ENCODE assay signal across 11 mouse cellular contexts in genomic region chr6:128754265-128754664, GRCm38 (mm10). TPM values are rescaled to one million over a fixed set of nuclear protein-coding genes. Genes with fewer than 3 reads are reported as not detected.
A peak's percentile ranks its signal among the peaks of the same experiment; 100 is the strongest.
DNase-seq lines count a peak whose midpoint lies in the region; ATAC-seq lines count a peak whose summit lies in the region.
"Not testable (repeated sequence)": the region's sequence is repeated elsewhere in the genome, so short reads cannot be mapped to it uniquely, and the experiment has no call there.
"Had no signal": no experiment of that assay in that cellular context is flagged by ENCODE, and none has a peak within 500 bp of the region (broad histone marks: within the 10 kb centered on the region; RNA-seq: fewer than 3 reads in every experiment).

No protein-coding gene starts in this region.

- not testable (repeated sequence) for H3K36me3 ChIP-seq in embryonic facial prominence, embryonic 11.5 days (replicated peaks; ENCODE audit: control insufficient read depth, insufficient read depth, low read depth, low read length); hindbrain, embryonic 12.5 days; limb, embryonic 12.5 days; neural tube, embryonic 12.5 days

- not testable (repeated sequence) for H3K4me3 ChIP-seq in embryonic facial prominence, embryonic 11.5 days (ENCODE audit: low read depth, low read length); hindbrain, embryonic 12.5 days; neural tube, embryonic 12.5 days
- H3K4me3 ChIP-seq in limb, embryonic 12.5 days (replicated peaks) = 0 out of 2 replicates have a peak overlapping the region, but pooled peaks have one; percentile 4

- peak; percentile 22 for DNase-seq in cerebellum, adult 11 months
- DNase-seq in embryonic facial prominence, embryonic 11.5 days (ENCODE audit: low spot score) = not testable (repeated sequence)
- peak; percentile 26 for DNase-seq in lung, postnatal 36 days
- DNase-seq in thymus, postnatal 14 days = peak; percentile 43

- ATAC-seq in embryonic facial prominence, embryonic 11.5 days (replicated peaks; ENCODE audit: insufficient number of reproducible peaks, low FRiP score, low TSS enrichment, low read depth) = peak; percentile 63; the same call in 1 of the 2 replicates
- ATAC-seq in granulocyte monocyte progenitor cell, adult 5-6 weeks (replicated peaks; ENCODE audit: poor library complexity, severe bottlenecking) = peak; percentile 96
- ATAC-seq in hindbrain, embryonic 12.5 days (ENCODE audit: low FRiP score) = peak; percentile 76
- ATAC-seq in limb, embryonic 12.5 days (ENCODE audit: insufficient number of reproducible peaks, insufficient read depth, low FRiP score, low TSS enrichment, low read depth) = peak; percentile 72; the same call in 1 of the 2 replicates
- peak; percentile 56 for ATAC-seq in neural tube, embryonic 12.5 days (ENCODE audit: low FRiP score, low read depth)

- not testable (repeated sequence) for H3K27ac ChIP-seq in embryonic facial prominence, embryonic 11.5 days (replicated peaks; ENCODE audit: low read depth, low read length); limb, embryonic 12.5 days; neural tube, embryonic 12.5 days
- H3K27ac ChIP-seq in hindbrain, embryonic 12.5 days = 0 out of 2 replicates have a peak overlapping the region, but pooled peaks have one; percentile 23

- not testable (repeated sequence) for H3K9ac ChIP-seq in embryonic facial prominence, embryonic 11.5 days (replicated peaks; ENCODE audit: low read length); limb, embryonic 12.5 days (replicated peaks)
- 0 out of 2 replicates have a peak overlapping the region, but pooled peaks have one; percentile 13 for H3K9ac ChIP-seq in hindbrain, embryonic 12.5 days
- 0 out of 2 replicates have a peak overlapping the region, but pooled peaks have one; percentile 38 for H3K9ac ChIP-seq in neural tube, embryonic 12.5 days

- not testable (repeated sequence) for H3K9me3 ChIP-seq in embryonic facial prominence, embryonic 11.5 days (replicated peaks; ENCODE audit: control insufficient read depth, low read length); hindbrain, embryonic 12.5 days (replicated peaks); limb, embryonic 12.5 days; neural tube, embryonic 12.5 days

- H3K4me2 ChIP-seq in embryonic facial prominence, embryonic 11.5 days (ENCODE audit: low read depth, low read length) = not testable (repeated sequence)
- H3K4me2 ChIP-seq in hindbrain, embryonic 12.5 days (replicated peaks) = peak overlapping the region; percentile 22; the same call in 1 of the 2 replicates
- H3K4me2 ChIP-seq in limb, embryonic 12.5 days = 0 out of 2 replicates have a peak overlapping the region, but pooled peaks have one; percentile 30
- 0 out of 2 replicates have a peak overlapping the region, but pooled peaks have one; percentile 9 for H3K4me2 ChIP-seq in neural tube, embryonic 12.5 days (replicated peaks)

- 47% methylated on average over 10 of the region's 10 CpGs for WGBS in embryonic facial prominence, embryonic 11.5 days
- 39% methylated on average over 10 of the region's 10 CpGs for WGBS in hindbrain, embryonic 12.5 days
- WGBS in limb, embryonic 12.5 days = 41% methylated on average over 10 of the region's 10 CpGs
- WGBS in neural tube, embryonic 12.5 days = 45% methylated on average over 10 of the region's 10 CpGs

- not testable (repeated sequence) for H3K27me3 ChIP-seq in embryonic facial prominence, embryonic 11.5 days (ENCODE audit: control insufficient read depth, insufficient read depth, low read length); hindbrain, embryonic 12.5 days; limb, embryonic 12.5 days; neural tube, embryonic 12.5 days (replicated peaks)

- H3K4me1 ChIP-seq in embryonic facial prominence, embryonic 11.5 days (ENCODE audit: control insufficient read depth, insufficient read depth, low read length); hindbrain, embryonic 12.5 days; limb, embryonic 12.5 days (replicated peaks); neural tube, embryonic 12.5 days: not testable (repeated sequence)

RNA-seq across cellular contexts. Expression of gene Klrb1, which starts 31.4 kb away (rescaled TPM):
- not detected in 2 replicates for polyA plus RNA-seq in embryonic facial prominence, embryonic 11.5 days (2014; fragmentation: Nextera tagmentation; extraction: Ambion mirVana)
- total RNA-seq in granulocyte monocyte progenitor cell, adult 5-6 weeks (2014; fragmentation: Nextera tagmentation) = not detected in 2 replicates
- total RNA-seq in granulocyte monocyte progenitor cell, adult 5-6 weeks (2017) = not detected in 2 replicates
- polyA plus RNA-seq in hindbrain, embryonic 12.5 days (2016; fragmentation: Nextera tagmentation; extraction: Ambion mirVana) = not detected in 2 replicates
- not detected in 2 replicates for polyA plus RNA-seq in limb, embryonic 12.5 days (2016; fragmentation: Nextera tagmentation; extraction: Ambion mirVana)
- not detected in 2 replicates for polyA plus RNA-seq in neural tube, embryonic 12.5 days (2016; fragmentation: Nextera tagmentation; extraction: Ambion mirVana)
- total RNA-seq: adrenal gland, postnatal 10 days; heart, postnatal 14 days had no signal

RNA-seq across cellular contexts. Expression of gene Klrb1c, which starts 34.8 kb away (rescaled TPM):
- 0.17 TPM in 1 of 2 replicates, not detected in the other for polyA plus RNA-seq in embryonic facial prominence, embryonic 11.5 days (2014; fragmentation: Nextera tagmentation; extraction: Ambion mirVana)
- total RNA-seq in granulocyte monocyte progenitor cell, adult 5-6 weeks (2014; fragmentation: Nextera tagmentation) = not detected in 2 replicates
- 0.34 and 1.0 TPM in 2 replicates for total RNA-seq in granulocyte monocyte progenitor cell, adult 5-6 weeks (2017)
- not detected in 2 replicates for polyA plus RNA-seq in hindbrain, embryonic 12.5 days (2016; fragmentation: Nextera tagmentation; extraction: Ambion mirVana)
- not detected in 2 replicates for polyA plus RNA-seq in limb, embryonic 12.5 days (2016; fragmentation: Nextera tagmentation; extraction: Ambion mirVana)
- 0.11 TPM in 1 of 2 replicates, not detected in the other for polyA plus RNA-seq in neural tube, embryonic 12.5 days (2016; fragmentation: Nextera tagmentation; extraction: Ambion mirVana)
- total RNA-seq: left cerebral cortex, postnatal 4 days had no signal
